11 mouse cellular contexts compared by ENCODE assay signal in genomic region chr2:169782874-169783680, GRCm38 (mm10).
A peak's percentile ranks its signal among the peaks of the same experiment; 100 is the strongest.
DNase-seq lines count a peak whose midpoint lies in the region; ATAC-seq and TF ChIP-seq lines count a peak whose summit lies in the region.
"Had no signal": no experiment of that assay in that cellular context is flagged by ENCODE, and none has a peak within 500 bp of the region (broad histone marks: within the 10 kb centered on the region; RNA-seq: fewer than 3 reads in every experiment).

No protein-coding gene starts in this region.

- no peaks in the 10 kb centered on the region for H3K27me3 ChIP-seq in kidney, adult 2 months (replicated peaks; ENCODE audit: control insufficient read depth, insufficient read depth, low read length)
- H3K27me3 ChIP-seq in kidney, embryonic 14.5 days (ENCODE audit: control insufficient read depth, insufficient read depth, low read length): no peaks in the 10 kb centered on the region
- no peaks in the 10 kb centered on the region for H3K27me3 ChIP-seq in liver, embryonic 13.5 days

- H3K4me3 ChIP-seq in kidney, adult 2 months (ENCODE audit: insufficient read depth, low read depth, low read length): no peak overlapping the region
- H3K4me3 ChIP-seq in kidney, embryonic 14.5 days (ENCODE audit: low read length): no peak overlapping the region
- H3K4me3 ChIP-seq in liver, embryonic 13.5 days (replicated peaks): no peak overlapping the region
- H3K4me3 ChIP-seq: heart, embryonic 15.5 days had no signal

- no peaks in the 10 kb centered on the region for H3K4me1 ChIP-seq in kidney, adult 2 months (ENCODE audit: control insufficient read depth, insufficient read depth, low read length)
- peaks cover 21% of the 10 kb centered on the region; the same call in 1 of the 2 replicates for H3K4me1 ChIP-seq in kidney, embryonic 14.5 days (ENCODE audit: control insufficient read depth, insufficient read depth, low read length)
- peaks cover 22% of the 10 kb centered on the region for H3K4me1 ChIP-seq in liver, embryonic 13.5 days (replicated peaks)

- no peaks in the 10 kb centered on the region for H3K36me3 ChIP-seq in kidney, adult 2 months (ENCODE audit: control insufficient read depth, insufficient read depth, low read length)
- H3K36me3 ChIP-seq in kidney, embryonic 14.5 days (ENCODE audit: control insufficient read depth, insufficient read depth, low read length): no peaks in the 10 kb centered on the region
- H3K36me3 ChIP-seq in liver, embryonic 13.5 days: no peaks in the 10 kb centered on the region
- H3K36me3 ChIP-seq: heart, embryonic 15.5 days had no signal

- no peaks in the 10 kb centered on the region for H3K9me3 ChIP-seq in kidney, embryonic 14.5 days (ENCODE audit: control insufficient read depth, low read length)
- H3K9me3 ChIP-seq in liver, embryonic 13.5 days (replicated peaks): no peaks in the 10 kb centered on the region
- H3K9me3 ChIP-seq: heart, embryonic 15.5 days had no signal

- no peak for TF ChIP-seq POLR2A in kidney, adult 2 months (IDR thresholded peaks at IDR 0.05; ENCODE audit: low read depth, low read length)

- no peak for TF ChIP-seq CTCF in kidney, adult 2 months (conservative IDR thresholded peaks at IDR 0.05; ENCODE audit: insufficient read depth, insufficient read length, low read depth, low read length)

- H3K9ac ChIP-seq in kidney, embryonic 14.5 days (ENCODE audit: low read depth, low read length): no peak overlapping the region
- H3K9ac ChIP-seq in liver, embryonic 13.5 days: no peak overlapping the region
- H3K9ac ChIP-seq: forebrain, postnatal 0 days; heart, embryonic 15.5 days had no signal

- DNase-seq in kidney, adult 2 months: peak; percentile 10
- peak; percentile 9 for DNase-seq in right cerebral cortex, adult 18-20 months
- no peak for DNase-seq in right cerebral cortex, postnatal 4 days
- DNase-seq in liver, embryonic 13.5 days: peak; percentile 4
- peak; percentile 9 to 14 for DNase-seq in right cerebral cortex, postnatal 36 days (ENCODE audit: low spot score in 2 of 2)
- no peak for DNase-seq in layer of hippocampus, postnatal 36 days
- DNase-seq: adrenal gland, postnatal 36 days; cerebellum, adult 18-20 months; forebrain, postnatal 0 days had no signal

- H3K4me2 ChIP-seq in kidney, embryonic 14.5 days (replicated peaks; ENCODE audit: low read depth, low read length): no peak overlapping the region
- H3K4me2 ChIP-seq in liver, embryonic 13.5 days: no peak overlapping the region
- H3K4me2 ChIP-seq: heart, embryonic 15.5 days had no signal

- no peak for ATAC-seq in kidney, embryonic 14.5 days (ENCODE audit: low FRiP score, low TSS enrichment)
- peak; percentile 84 for ATAC-seq in liver, embryonic 13.5 days (ENCODE audit: low read depth)
- ATAC-seq: forebrain, postnatal 0 days had no signal

- 56% methylated on average over 26 of the region's 26 CpGs for WGBS in kidney, adult 2 months
- 39% methylated on average over 26 of the region's 26 CpGs for WGBS in kidney, embryonic 14.5 days
- 22% methylated on average over 26 of the region's 26 CpGs for WGBS in liver, embryonic 13.5 days (ENCODE audit: insufficient replicate concordance)

- no peak overlapping the region for H3K27ac ChIP-seq in kidney, adult 2 months (ENCODE audit: insufficient read depth, low read depth, low read length)
- no peak overlapping the region for H3K27ac ChIP-seq in kidney, embryonic 14.5 days (ENCODE audit: low read depth, low read length)
- no peak overlapping the region for H3K27ac ChIP-seq in liver, embryonic 13.5 days
- H3K27ac ChIP-seq: heart, embryonic 15.5 days had no signal

Comparison
In these comparisons a context has a peak if more than half of its experiments do, and no peak if none do; other contexts are left out.
1. DNase-seq: peak in kidney, adult 2 months (single experiment), right cerebral cortex, adult 18-20 months (single experiment), liver, embryonic 13.5 days (single experiment) and right cerebral cortex, postnatal 36 days (2 of 2); none in right cerebral cortex, postnatal 4 days (single experiment) and layer of hippocampus, postnatal 36 days (0 of 2).